Mouse (Mus musculus) forebrain, embryonic 13.5 days (tissue): ENCODE data around the gene Fancd2os. TPM values are rescaled to one million over a fixed set of nuclear protein-coding genes. Genes with fewer than 3 reads are reported as not detected.

Experiments used
- ATAC-seq: fragments of 200-750 bp; cut with Nextera tagmentation; 2 replicates; pipeline ENCODE4 v1.8.0; 2017
- H3K27ac ChIP-seq: fragments of 300-500 bp; sonication (generic); 2 replicates; pipeline ENCODE4 v1.5.1; 2015; ENCODE audit warnings: inconsistent platforms, mild to moderate bottlenecking, moderate library complexity
- H3K27me3 ChIP-seq: fragments of 300-500 bp; sonication (generic); 2 replicates; pipeline ENCODE4 v1.6.1; 2015; ENCODE audit warnings: mild to moderate bottlenecking, inconsistent platforms
- H3K36me3 ChIP-seq: fragments of 300-500 bp; sonication (generic); 2 replicates; pipeline ENCODE4 v1.6.1; 2015; ENCODE audit warnings: mild to moderate bottlenecking, inconsistent platforms; ENCODE audit not compliant: poor library complexity, severe bottlenecking
- H3K4me1 ChIP-seq: fragments of 300-500 bp; sonication (generic); 2 replicates; pipeline ENCODE4 v1.6.1; 2015; ENCODE audit warnings: inconsistent platforms
- H3K4me2 ChIP-seq: fragments of 300-500 bp; sonication (generic); 2 replicates; pipeline ENCODE4 v1.6.1; 2015; ENCODE audit warnings: inconsistent platforms, mild to moderate bottlenecking, moderate library complexity
- H3K4me3 ChIP-seq: fragments of 300-500 bp; sonication (generic); 2 replicates; pipeline ENCODE4 v1.5.1; 2015; ENCODE audit warnings: mild to moderate bottlenecking, inconsistent platforms
- H3K9ac ChIP-seq: fragments of 300-500 bp; sonication (generic); 2 replicates; pipeline ENCODE4 v1.6.1; 2015; ENCODE audit warnings: mild to moderate bottlenecking, inconsistent platforms
- H3K9me3 ChIP-seq: fragments of 300-500 bp; sonication (generic); replicated peaks from 2 replicates; pipeline ENCODE4 v1.6.1; 2016; ENCODE audit warnings: inconsistent platforms
- WGBS: fragments of 180-500 bp; shearing (Covaris S2); methylation state at CpG from one replicate; pipeline ENCODE4 v1.1.7; 2015; 5-methylcytosine and 5-hydroxymethylcytosine counted together
- polyA plus RNA-seq: library from polyadenylated mRNA; unstranded; fragments of >200 nt; fragmentation: Nextera tagmentation; extraction: Ambion mirVana; gene quantifications from 2 replicates; pipeline ENCODE4 v1.2.1, GENCODE M21; 2015

Fancd2os gene
- polyA plus RNA-seq, result 0.28 TPM in 1 of 2 replicates, not detected in the other

- no peak for ATAC-seq
- no peak within 1 kb of the TSS for H3K4me3 ChIP-seq
- no peak within 1 kb of the TSS for H3K27ac ChIP-seq
- no peak within 1 kb of the TSS for H3K4me2 ChIP-seq
- no peak within 1 kb of the TSS for H3K9ac ChIP-seq
- no peaks in the 10 kb centered on the region for H3K27me3 ChIP-seq
- 32% methylated on average over 23 of the region's 23 CpGs for WGBS
- no peaks in the 10 kb centered on the region for H3K9me3 ChIP-seq
- 0 out of 2 replicates have a peak, but pooled peaks cover 6% of the 10 kb centered on the region for H3K36me3 ChIP-seq
- H3K4me1 ChIP-seq, result peaks cover 9% of the 10 kb centered on the region
Observed at GRCm38 (mm10) chr6:113600543-113601139, at the start of gene Fancd2os. TSS of gene Fancd2os (minus strand) at chr6:113600715.

GRCm38 (mm10) chr6:113650197-113650640 is 49.7 kb upstream of the Fancd2os start:
- no peak overlapping the region for H3K9ac ChIP-seq
- H3K4me2 ChIP-seq, result no peak overlapping the region
- no peak overlapping the region for H3K27ac ChIP-seq
- no peak for ATAC-seq
- H3K4me1 ChIP-seq, result no peaks in the 10 kb centered on the region
- H3K9me3 ChIP-seq, result no peaks in the 10 kb centered on the region
- H3K36me3 ChIP-seq, result no peaks in the 10 kb centered on the region
- 90% methylated on average over 4 of the region's 4 CpGs for whole genome bisulfite sequencing
- no peak overlapping the region for H3K4me3 ChIP-seq
- H3K27me3 ChIP-seq, result no peaks in the 10 kb centered on the region

GRCm38 (mm10) chr6:113649346-113650196 is 49.1 kb upstream of the Fancd2os start:
- no peaks in the 10 kb centered on the region for H3K36me3 ChIP-seq
- H3K27ac ChIP-seq, result no peak overlapping the region
- H3K4me2 ChIP-seq, result no peak overlapping the region
- WGBS, result 84% methylated on average over 7 of the region's 7 CpGs
- ATAC-seq, result no peak
- H3K9me3 ChIP-seq, result no peaks in the 10 kb centered on the region
- H3K9ac ChIP-seq, result no peak overlapping the region
- no peak overlapping the region for H3K4me3 ChIP-seq
- H3K27me3 ChIP-seq, result no peaks in the 10 kb centered on the region
- H3K4me1 ChIP-seq, result no peaks in the 10 kb centered on the region

- no peaks in the 10 kb centered on the region for H3K4me1 ChIP-seq
Observed at GRCm38 (mm10) chr6:113644808-113645207, 44.3 kb upstream of the Fancd2os start.

GRCm38 (mm10) chr6:113643967-113644366 is 43.5 kb upstream of the Fancd2os start:
- 93% methylated on average over 2 of the region's 2 CpGs for WGBS

More at GRCm38 (mm10) chr6:113644808-113645207, 44.3 kb upstream of the Fancd2os start:
- no peak overlapping the region for H3K4me3 ChIP-seq
- WGBS, result 86% methylated on average over 8 of the region's 8 CpGs
- H3K36me3 ChIP-seq, result no peaks in the 10 kb centered on the region
- H3K27me3 ChIP-seq, result no peaks in the 10 kb centered on the region
- no peaks in the 10 kb centered on the region for H3K9me3 ChIP-seq
- no peak overlapping the region for H3K27ac ChIP-seq
- H3K4me2 ChIP-seq, result no peak overlapping the region
- ATAC-seq, result no peak
- H3K9ac ChIP-seq, result no peak overlapping the region

GRCm38 (mm10) chr6:113643021-113643420 is 42.5 kb upstream of the Fancd2os start:
- no peak for ATAC-seq
- WGBS, result 93% methylated on average over 4 of the region's 4 CpGs
- no peak overlapping the region for H3K4me2 ChIP-seq
- H3K4me3 ChIP-seq, result no peak overlapping the region
- H3K9me3 ChIP-seq, result no peaks in the 10 kb centered on the region
- no peak overlapping the region for H3K9ac ChIP-seq
- H3K36me3 ChIP-seq, result no peaks in the 10 kb centered on the region
- H3K27me3 ChIP-seq, result no peaks in the 10 kb centered on the region
- H3K4me1 ChIP-seq, result no peaks in the 10 kb centered on the region
- H3K27ac ChIP-seq, result no peak overlapping the region

More at GRCm38 (mm10) chr6:113643967-113644366, 43.5 kb upstream of the Fancd2os start:
- Histone ChIP-seq H3K27ac (no peak overlapping the region), H3K4me3 (no peak overlapping the region), H3K27me3 (no peaks in the 10 kb centered on the region), H3K9ac (no peak overlapping the region), H3K4me2 (no peak overlapping the region), H3K4me1 (no peaks in the 10 kb centered on the region), H3K9me3 (no peaks in the 10 kb centered on the region), H3K36me3 (no peaks in the 10 kb centered on the region)
- ATAC-seq, result no peak

GRCm38 (mm10) chr6:113642605-113643004 is 42.1 kb upstream of the Fancd2os start:
- H3K4me1 ChIP-seq, result no peaks in the 10 kb centered on the region
- H3K36me3 ChIP-seq, result no peaks in the 10 kb centered on the region
- no peak overlapping the region for H3K4me3 ChIP-seq
- H3K4me2 ChIP-seq, result no peak overlapping the region
- H3K9ac ChIP-seq, result no peak overlapping the region
- no peaks in the 10 kb centered on the region for H3K9me3 ChIP-seq
- no peak overlapping the region for H3K27ac ChIP-seq
- no peaks in the 10 kb centered on the region for H3K27me3 ChIP-seq
- WGBS, result 89% methylated on average over 8 of the region's 8 CpGs
- ATAC-seq, result no peak

GRCm38 (mm10) chr6:113639201-113639600 is 38.7 kb upstream of the Fancd2os start:
- Histone ChIP-seq H3K36me3 (no peaks in the 10 kb centered on the region), H3K27me3 (no peaks in the 10 kb centered on the region), H3K4me1 (no peaks in the 10 kb centered on the region), H3K4me3 (no peak overlapping the region), H3K4me2 (no peak overlapping the region), H3K27ac (no peak overlapping the region), H3K9me3 (no peaks in the 10 kb centered on the region), H3K9ac (no peak overlapping the region)
- 83% methylated on average over 4 of the region's 4 CpGs for WGBS
- ATAC-seq, result no peak

- 8% methylated on average over 37 of the region's 37 CpGs for WGBS
Observed at GRCm38 (mm10) chr6:113638302-113639040, 38.0 kb upstream of the Fancd2os start, which contains the start of gene Irak2. TSS of gene Irak2 (plus strand) at chr6:113638467.

GRCm38 (mm10) chr6:113632863-113633262 is 32.3 kb upstream of the Fancd2os start:
- Histone ChIP-seq H3K36me3 (peaks cover 57% of the 10 kb centered on the region), H3K9ac (no peak overlapping the region), H3K9me3 (no peaks in the 10 kb centered on the region), H3K4me1 (no peaks in the 10 kb centered on the region), H3K27ac (no peak overlapping the region), H3K4me3 (no peak overlapping the region), H3K27me3 (no peaks in the 10 kb centered on the region), H3K4me2 (no peak overlapping the region)
- ATAC-seq, result no peak
- 96% methylated on average over 4 of the region's 4 CpGs for WGBS

More at GRCm38 (mm10) chr6:113638302-113639040, 38.0 kb upstream of the Fancd2os start, which contains the start of gene Irak2:
- Histone ChIP-seq H3K9ac (peak within 1 kb of the TSS; percentile 68), H3K4me1 (no peaks in the 10 kb centered on the region), H3K36me3 (peaks cover 3% of the 10 kb centered on the region; the same call in 1 of the 2 replicates), H3K4me2 (peak within 1 kb of the TSS; percentile 73), H3K27me3 (no peaks in the 10 kb centered on the region), H3K4me3 (peak within 1 kb of the TSS; percentile 46), H3K9me3 (no peaks in the 10 kb centered on the region), H3K27ac (no peak within 1 kb of the TSS)
- peak; percentile 95 for ATAC-seq

GRCm38 (mm10) chr6:113630322-113630721 is 29.8 kb upstream of the Fancd2os start:
- H3K27ac ChIP-seq, result no peak overlapping the region
- peaks cover 67% of the 10 kb centered on the region for H3K36me3 ChIP-seq
- no peak overlapping the region for H3K4me3 ChIP-seq
- no peak overlapping the region for H3K4me2 ChIP-seq
- H3K9ac ChIP-seq, result no peak overlapping the region
- H3K27me3 ChIP-seq, result no peaks in the 10 kb centered on the region
- 0 out of 2 replicates have a peak, but pooled peaks cover 3% of the 10 kb centered on the region for H3K9me3 ChIP-seq
- H3K4me1 ChIP-seq, result peaks cover 11% of the 10 kb centered on the region
- no peak for ATAC-seq
- 83% methylated on average over 5 of the region's 5 CpGs for WGBS
